Mouse (Mus musculus) brain, embryonic 14.5 days (tissue): ENCODE data around the gene Lancl1.

Experiments used
- CTCF ChIP-seq: fragments of 200-500 bp; IDR thresholded peaks from 2 replicates; pipeline ENCODE4 v1.5.1; 2012; ENCODE audit warnings: inconsistent platforms, mild to moderate bottlenecking, moderate library complexity, borderline replicate concordance; ENCODE audit not compliant: insufficient read depth, insufficient read length; ENCODE audit errors: extremely low read depth
- POLR2A ChIP-seq: fragments of 200-500 bp; IDR thresholded peaks from 2 replicates; pipeline ENCODE4 v1.6.1; 2012; ENCODE audit warnings: mild to moderate bottlenecking, inconsistent platforms, borderline replicate concordance; ENCODE audit not compliant: poor library complexity, insufficient read depth, insufficient read length, severe bottlenecking; ENCODE audit errors: extremely low read depth

DNA sequence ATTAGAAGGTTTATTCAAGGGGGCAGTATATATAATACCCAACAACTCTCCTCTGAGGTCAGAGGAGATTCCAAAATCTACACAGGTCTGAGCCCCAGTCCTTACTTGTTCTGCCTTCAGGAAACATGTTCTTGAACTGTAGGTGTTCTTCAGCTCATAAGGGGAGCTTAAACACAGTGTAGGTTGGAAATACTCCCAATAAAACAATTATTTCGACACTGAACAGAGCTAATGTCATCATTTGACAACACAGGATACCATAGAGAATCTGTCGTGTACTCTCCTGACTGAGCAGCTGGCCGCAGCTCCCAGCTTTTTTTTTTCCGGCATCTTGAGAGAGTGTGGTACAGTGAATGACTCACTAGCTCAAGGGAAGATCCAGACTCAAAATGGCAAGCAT is 52.8 kb downstream of the Lancl1 start:
- TF ChIP-seq CTCF: no peak
- no peak for TF ChIP-seq POLR2A
